Mouse (Mus musculus) ES-Bruce4 (cell line): ENCODE measurements around the gene Hdac9.

Source experiments
- CTCF ChIP-seq: IDR thresholded peaks from one replicate; pipeline ENCODE4 v1.8.1; 2011; ENCODE audit warnings: low read depth, low read length
- EP300 ChIP-seq: IDR thresholded peaks from 2 replicates; pipeline ENCODE4 v1.6.1; 2011; ENCODE audit warnings: low read depth, low read length; ENCODE audit not compliant: insufficient read depth
- POLR2A ChIP-seq: IDR thresholded peaks from one replicate; pipeline ENCODE4 v1.8.1; 2011; ENCODE audit warnings: low read length; ENCODE audit not compliant: insufficient read depth

- no peak for TF ChIP-seq CTCF
- no peak for TF ChIP-seq POLR2A
- TF ChIP-seq EP300 = no peak
Measured at GRCm38 (mm10) chr12:34680576-34680975, 236.3 kb downstream of the Hdac9 start.
